Mouse (Mus musculus): Measurements from ENCODE around the gene Cdca8. TPM values are rescaled to one million over a fixed set of nuclear protein-coding genes. Genes with fewer than 3 reads are reported as not detected.

Gene Cdca8
- total RNA-seq, 2 experiments from 2014 or later: 3.3 to 3.4 TPM

DNA sequence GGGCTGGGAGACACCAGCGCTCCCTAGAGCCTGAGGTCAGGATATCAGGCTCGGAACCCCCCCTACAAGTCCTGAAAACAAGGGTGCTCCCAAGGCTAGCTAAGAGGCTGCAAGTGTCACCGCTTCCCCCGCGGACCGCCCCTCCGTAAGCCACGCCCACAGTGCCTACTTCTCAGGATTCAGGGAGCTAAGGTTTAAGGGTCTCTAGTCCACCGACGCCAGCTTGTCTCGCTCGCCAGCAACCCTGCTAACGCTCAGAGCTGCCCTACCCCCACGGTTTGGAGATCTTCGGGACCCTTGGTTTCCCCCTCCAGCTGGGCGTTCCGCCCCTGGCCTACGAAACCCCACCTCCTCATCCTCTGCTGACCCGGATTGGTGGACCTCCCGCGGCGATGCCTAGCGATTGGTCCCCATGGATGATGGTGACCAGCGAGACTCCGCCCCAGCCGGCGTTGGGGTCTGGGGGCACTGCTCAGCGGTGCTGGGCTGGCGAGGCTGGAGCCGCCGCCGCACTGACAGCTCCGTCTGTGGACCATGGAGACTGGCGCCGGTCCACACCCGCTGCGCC lies 57.7 kb downstream of the Cdca8 start:
- DNase-seq (ENCODE audit: low spot score in 2 of 2): peak; percentile 81 to 84

- DNase-seq (ENCODE audit: low spot score in 2 of 2): no peak
These were observed 58.5 kb downstream of the Cdca8 start, which contains the start of gene Epha10 for GRCm38 (mm10) chr4:124880599-124880998. Gene Epha10, plus strand, starts transcription at chr4:124880899.

- DNase-seq (ENCODE audit: low spot score in 2 of 2): no peak
These were observed 66.4 kb downstream of the Cdca8 start for GRCm38 (mm10) chr4:124872719-124873118.

Other genes starting within 250 kb of the Cdca8 start
- gene Utp11, start 245.7 kb downstream of the Cdca8 start, total RNA-seq (2021): 10 to 100 TPM; 15.5 to 17.5 TPM
- gene Fhl3, start 238.6 kb downstream of the Cdca8 start, total RNA-seq (2021): 1 to 10 TPM; 4.5 to 4.9 TPM
- 10 to 100 TPM; 33.2 to 35.7 TPM for gene Sf3a3, start 224.5 kb downstream of the Cdca8 start, total RNA-seq (2021)
- 10 to 100 TPM; 37.3 to 41.2 TPM for gene Inpp5b, start 197.5 kb downstream of the Cdca8 start, total RNA-seq (2021)
- gene Mtf1, start 137.2 kb downstream of the Cdca8 start, total RNA-seq (2021): 10 to 100 TPM; 24.6 to 27.5 TPM
- gene Yrdc, start 88.6 kb downstream of the Cdca8 start, total RNA-seq (2021): 10 to 100 TPM; 28.0 to 28.4 TPM
- gene 1110065P20Rik, start 88.1 kb downstream of the Cdca8 start, total RNA-seq (2021): 100 to 1,000 TPM; 101 to 106 TPM
- gene Maneal, start 77.1 kb downstream of the Cdca8 start, total RNA-seq (2021): 10 to 100 TPM; 44.3 to 46.1 TPM
- 10 to 100 TPM; 16.1 to 23.6 TPM for gene Epha10, start 58.4 kb downstream of the Cdca8 start, total RNA-seq (2021)
- 10 to 100 TPM; 16.8 to 17.5 TPM for gene 9930104L06Rik, start 2.3 kb downstream of the Cdca8 start, total RNA-seq (2021)
- gene Rspo1, start 47.1 kb upstream of the Cdca8 start, total RNA-seq (2021): 10 to 100 TPM; 13.0 to 18.6 TPM
- 10 to 100 TPM; 62.6 to 71.7 TPM for gene Gnl2, start 77.3 kb upstream of the Cdca8 start, total RNA-seq (2021)
- gene Dnali1, start 126.4 kb upstream of the Cdca8 start, total RNA-seq (2021): 1 to 10 TPM in 1 of 2 experiments, under 1 TPM in 1; 0.76 to 2.0 TPM
- gene Snip1, start 127.4 kb upstream of the Cdca8 start, total RNA-seq (2021): 10 to 100 TPM; 13.7 to 15.1 TPM
- gene Meaf6, start 145.8 kb upstream of the Cdca8 start, total RNA-seq (2021): 100 to 1,000 TPM; 110 to 113 TPM
- 1 to 10 TPM; 1.2 to 1.9 TPM for gene Zc3h12a, start 188.5 kb upstream of the Cdca8 start, total RNA-seq (2021)

Measured in layer of hippocampus, postnatal 14 days (tissue).